Mouse (Mus musculus): ENCODE data around the gene Hyal1.

Gene Hyal1

DNA sequence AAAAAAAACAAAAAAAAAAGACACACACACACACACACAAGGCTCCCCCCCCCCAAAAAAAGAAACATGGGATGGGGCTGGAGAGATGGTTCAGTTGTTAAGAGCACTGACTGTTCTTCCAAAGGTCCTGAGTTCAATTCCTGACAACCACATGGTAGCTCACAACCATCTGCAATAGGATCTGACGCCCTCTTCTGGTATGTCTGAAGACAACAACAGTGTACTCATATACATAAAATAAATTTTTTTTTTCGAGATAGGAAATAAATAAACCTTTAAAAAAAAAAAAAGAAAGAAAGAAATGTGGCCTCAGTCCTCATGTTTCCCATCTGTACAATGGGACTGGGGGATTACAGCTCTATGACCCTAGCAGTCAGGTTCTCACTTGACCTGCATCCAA is 40.7 kb downstream of the Hyal1 start:
- DNase-seq (ENCODE audit: low spot score) = no peak

DNA sequence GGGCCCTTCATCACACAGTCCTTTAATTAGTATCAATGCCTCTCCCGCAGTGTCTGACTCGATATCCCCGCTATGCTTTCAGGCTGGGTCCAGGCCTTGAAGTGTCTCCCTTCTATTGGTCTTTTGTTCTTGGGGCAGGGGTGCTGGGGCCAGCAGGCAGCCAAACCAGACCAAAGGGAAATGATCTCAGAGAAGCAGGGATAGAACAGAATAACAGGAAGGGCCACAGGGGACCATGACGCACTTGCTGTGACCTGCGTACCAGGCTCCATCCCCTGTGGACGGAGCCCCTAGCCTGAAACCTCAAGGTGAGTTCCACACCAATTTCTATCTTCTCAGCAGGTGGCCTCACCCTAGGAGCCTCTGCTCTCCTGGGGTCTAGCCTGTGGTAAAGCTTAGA is 41.4 kb downstream of the Hyal1 start:
- no peak for DNase-seq (ENCODE audit: low spot score)

DNA sequence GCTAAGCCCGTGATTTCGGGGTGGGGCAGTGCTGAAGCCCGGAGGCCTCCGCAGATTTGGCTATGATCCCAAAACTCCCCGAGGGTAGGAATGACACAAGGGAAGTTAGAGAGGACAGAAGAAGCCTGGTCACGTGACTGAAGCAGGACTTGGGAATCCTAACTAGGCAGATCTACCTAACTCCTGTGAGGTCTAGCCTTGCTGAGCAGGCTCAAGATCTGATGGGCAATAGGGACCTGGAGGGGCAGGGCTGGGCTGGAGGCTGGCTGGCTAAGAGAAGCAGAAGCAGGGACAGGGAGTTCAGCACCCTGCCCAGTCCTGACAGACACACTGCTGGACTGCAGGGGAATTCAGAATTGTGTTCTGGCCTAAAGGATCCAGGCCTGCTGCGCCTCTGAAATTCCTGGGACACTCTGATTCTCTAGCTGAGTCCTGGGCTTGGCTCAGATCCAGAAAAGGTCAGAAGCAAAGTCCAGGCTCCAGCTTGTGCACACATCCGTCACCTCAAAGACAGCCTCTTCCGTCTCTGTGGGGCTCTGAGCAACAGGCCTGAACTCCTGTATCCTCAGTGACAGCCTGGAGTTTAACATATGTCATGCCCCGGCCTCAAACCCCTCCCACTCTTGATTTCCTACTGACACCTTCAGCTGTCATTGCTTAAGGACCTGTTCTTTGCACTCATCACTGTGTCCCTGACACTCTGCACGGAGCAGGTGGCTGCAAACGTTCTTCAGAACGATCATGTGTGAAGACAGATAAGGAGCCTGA is 42.2 kb downstream of the Hyal1 start:
- no peak for DNase-seq (ENCODE audit: low spot score)

DNA sequence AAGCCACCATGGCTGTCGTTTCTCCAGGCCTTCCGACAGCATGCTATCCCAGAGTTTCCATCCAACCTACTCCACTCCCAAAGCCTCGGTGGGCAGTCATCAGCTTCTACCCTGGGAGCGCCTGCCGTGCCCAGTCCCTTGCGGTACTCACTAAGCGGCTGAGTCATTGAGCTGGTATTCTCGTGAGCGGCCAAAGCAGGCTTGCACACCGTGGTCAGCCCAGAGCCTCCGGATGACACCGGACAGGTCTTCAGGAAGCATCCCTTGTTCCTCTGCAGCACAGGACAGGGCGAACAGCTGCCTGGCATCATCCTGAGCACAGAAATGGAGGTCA is 42.8 kb downstream of the Hyal1 start:
- DNase-seq (ENCODE audit: low spot score) = no peak

DNA sequence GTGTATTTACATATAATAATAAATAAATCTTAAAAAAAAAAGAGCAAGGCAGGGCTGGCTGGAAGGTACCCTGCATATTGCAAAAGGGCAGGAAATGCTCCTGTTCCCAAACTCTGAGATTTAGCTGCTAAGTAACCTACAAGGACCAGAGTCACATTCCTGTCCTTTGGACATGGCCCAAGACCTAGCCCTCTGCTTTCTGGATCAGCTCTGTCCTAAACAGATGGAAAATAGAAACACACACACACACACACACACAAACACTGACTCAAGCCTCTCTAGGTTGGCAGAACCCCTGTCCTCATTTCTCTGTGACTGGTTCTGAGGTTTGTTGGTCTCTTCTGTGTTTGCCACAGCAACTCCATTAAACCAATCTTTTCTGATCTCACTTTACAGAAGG is 44.2 kb downstream of the Hyal1 start:
- DNase-seq (ENCODE audit: low spot score) = no peak

DNA sequence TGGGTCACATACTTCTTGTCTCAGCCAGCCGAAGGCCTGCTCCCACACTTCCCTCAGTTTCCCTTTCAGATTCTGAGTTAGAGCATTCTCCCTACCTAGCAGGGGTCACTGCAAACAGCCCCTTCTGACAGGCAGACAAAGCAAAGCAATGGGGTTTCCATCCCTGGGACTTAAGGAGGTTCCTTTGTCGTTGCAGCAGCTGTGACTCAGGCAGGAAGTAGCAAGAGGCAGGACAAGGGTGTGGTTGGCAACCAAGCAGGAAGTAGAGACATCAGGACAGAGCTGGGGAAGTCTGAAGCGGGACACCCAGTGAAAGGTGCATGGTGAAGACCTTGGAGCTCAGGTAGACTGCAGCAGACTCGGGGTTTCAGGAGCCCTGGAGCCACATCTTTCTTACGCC is 47.8 kb downstream of the Hyal1 start:
- DNase-seq (ENCODE audit: low spot score) = no peak

DNA sequence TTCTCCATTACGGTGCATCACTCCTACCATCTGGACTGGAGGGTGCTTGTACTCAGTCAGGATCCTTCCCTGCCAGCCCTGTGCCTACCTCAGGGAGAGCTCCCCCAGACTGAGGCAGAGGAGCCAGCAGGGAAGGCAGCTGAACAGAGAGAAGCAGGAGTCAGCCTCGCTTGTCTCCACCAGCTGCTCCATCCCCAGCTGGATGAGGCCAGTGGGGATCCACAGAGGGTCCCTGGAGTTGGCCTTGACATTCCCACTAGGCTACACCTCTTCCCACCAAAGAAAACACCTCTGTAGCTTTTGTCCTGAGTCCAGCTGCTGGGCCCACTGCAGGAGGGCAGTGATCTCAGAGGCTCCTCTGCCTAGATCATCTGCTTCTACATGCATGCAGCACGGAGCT is 48.2 kb downstream of the Hyal1 start:
- no peak for DNase-seq (ENCODE audit: low spot score)

DNA sequence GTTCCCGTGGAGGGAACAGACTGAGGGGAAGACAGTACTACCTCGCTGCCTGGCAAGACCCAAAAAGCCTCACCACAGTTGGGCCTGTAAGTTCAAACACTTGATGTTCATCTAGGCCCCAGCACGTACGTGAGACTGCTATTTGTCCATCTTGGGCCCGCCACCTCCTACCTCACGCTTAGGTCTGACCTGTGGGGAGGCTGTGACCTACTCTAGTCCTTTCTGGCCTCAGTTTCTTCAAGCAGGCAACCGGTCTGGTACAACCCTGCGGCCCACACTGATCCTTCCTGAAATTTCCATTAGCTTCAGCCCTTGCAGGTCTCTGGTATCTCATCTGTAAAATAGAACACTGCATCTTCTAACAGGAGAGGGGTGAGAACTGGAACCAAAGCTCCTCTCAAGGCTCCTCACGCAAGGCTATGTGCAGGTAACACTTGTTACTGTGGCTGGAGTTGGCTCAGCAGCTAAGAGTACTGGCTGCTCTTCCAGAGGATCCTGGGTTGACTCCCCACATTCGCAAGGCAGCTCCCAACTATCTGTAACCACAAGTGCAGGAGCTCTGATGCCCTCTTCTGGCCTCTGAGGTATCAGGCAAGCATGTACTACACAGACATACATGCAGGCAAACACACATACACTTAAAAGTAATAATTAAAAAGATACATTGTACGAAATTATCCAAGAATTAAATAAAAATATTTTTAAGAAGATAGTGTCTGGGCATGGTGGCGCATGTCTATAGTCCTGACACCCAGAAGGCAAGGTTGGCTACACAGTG is 48.8 kb downstream of the Hyal1 start:
- no peak for DNase-seq (ENCODE audit: low spot score)

DNA sequence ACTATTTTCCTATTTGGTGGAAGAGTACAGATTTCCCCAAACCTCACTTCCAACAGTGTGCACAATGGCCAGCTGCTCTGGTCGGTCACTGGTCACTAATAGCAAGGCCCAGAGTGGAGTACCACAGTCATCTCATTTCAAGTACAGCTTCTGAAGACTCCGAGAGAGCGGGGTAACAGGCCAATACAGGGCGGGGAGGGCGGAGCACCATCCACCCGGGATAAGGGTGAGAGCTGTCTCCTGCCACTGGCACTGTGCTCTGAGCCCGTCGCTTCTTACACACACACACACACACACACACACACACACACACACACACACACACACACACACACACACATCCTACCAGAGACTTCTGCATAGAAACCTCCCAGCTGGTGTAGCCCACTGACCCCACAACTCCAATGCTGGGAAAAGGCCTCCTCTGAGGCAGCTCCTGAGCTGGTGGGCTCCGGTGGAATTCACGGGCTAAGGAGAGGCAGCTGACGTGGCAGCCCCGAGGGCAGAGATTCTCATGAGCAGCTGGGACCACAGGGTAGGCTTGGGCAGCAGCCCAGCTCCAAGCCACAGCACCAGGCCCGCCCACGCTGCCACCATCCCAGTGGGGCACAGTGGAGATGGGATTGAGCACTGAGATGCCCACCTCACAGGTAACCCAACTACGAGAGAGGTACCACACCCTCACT is 49.6 kb downstream of the Hyal1 start:
- no peak for DNase-seq (ENCODE audit: low spot score)

DNA sequence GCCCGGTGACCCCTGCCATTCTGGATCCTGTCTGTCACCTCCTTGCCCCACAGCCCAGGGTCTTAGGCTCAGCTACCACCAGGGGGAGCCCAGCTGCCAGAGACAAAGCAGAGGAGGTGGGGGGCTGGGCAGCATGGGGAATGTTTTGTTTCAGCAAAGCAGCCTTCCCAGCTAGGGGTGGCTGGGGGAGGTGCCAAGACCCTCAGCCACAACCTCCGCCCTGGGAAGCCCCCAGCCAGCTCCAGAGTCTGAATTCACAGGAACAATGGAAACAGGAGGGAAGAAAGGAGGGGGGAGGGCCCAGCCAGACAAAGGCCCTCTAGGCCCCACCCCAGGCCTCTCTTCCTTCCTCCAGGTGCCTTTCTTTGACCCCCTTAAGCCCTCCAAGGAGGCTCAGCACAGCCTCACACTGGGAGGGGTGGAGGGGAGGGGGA is 50.1 kb downstream of the Hyal1 start:
- DNase-seq (ENCODE audit: low spot score) = no peak

DNA sequence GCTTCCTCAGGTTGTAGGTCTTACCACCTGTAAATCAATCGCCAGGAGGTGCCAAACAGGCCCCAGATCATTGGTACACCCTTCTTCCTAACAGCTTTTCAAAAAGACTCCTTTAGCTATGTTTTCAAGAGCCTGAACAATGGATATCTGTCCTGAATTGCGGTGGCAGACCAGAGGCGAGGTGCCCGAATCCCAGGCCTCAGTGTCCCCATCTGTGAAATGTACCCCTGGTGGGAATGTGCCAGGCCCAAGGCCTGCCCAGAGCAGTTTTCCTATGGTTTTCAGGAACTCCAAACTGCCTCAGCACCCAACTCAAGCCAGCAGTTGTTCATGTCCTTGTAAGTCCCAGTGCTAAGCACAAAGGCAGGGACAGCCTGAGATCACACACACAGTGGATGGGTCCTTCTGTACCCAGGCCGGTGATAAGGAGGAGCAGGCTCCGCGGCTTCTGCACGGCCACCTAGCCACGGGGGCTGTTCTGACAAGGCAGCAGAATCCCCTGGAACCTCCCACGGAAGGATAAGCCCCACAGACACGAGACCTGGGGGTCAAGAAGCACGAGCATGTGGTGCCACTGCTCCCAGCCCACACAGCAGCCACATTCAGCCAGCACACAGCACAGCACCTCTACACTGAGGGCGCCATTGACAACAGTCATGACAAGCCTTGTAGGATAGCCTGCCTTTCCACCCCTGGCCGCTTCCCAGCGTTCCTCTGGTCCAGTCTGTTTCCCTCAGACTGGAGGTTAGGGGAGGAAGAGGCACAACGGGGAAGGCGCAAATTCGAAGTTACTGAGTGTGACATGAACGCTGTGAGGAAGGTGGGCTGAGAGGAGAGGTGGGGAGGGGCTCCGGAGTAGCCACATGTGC is 50.9 kb downstream of the Hyal1 start:
- no peak for DNase-seq (ENCODE audit: low spot score)

DNA sequence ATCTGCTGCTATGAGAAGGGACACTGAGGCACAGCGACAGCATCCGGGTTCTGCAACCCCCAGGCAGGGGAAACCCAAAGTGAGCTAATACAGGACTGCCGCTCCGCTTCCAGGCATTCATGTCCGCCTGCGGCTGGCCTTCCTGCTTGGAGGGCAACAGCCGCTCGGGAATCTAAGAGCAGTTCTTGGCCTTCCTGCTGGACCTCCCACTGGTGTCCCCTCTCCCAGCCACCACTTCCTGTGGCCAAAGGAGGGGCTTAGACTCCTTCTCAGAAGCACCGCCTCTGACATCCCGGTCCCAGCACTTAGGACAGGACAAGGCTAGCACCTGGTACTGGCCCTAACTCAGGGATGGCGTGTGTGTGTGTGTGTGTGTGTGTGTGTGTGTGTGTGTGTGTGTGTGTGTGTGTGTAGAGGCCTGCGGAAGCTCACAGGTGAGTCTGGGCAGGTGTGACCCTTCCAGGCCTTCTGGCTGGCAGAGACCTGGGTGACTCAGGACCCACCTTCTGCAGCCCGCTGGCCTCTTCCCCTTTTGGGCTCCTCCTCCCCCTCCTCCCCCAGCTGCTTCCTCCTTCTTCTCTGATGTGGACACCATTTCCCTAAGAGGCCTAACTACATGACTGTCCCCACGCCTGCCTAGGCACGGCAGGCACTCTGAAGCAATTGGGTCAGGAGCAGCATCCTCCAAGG is 52.1 kb downstream of the Hyal1 start:
- no peak for DNase-seq (ENCODE audit: low spot score)

DNA sequence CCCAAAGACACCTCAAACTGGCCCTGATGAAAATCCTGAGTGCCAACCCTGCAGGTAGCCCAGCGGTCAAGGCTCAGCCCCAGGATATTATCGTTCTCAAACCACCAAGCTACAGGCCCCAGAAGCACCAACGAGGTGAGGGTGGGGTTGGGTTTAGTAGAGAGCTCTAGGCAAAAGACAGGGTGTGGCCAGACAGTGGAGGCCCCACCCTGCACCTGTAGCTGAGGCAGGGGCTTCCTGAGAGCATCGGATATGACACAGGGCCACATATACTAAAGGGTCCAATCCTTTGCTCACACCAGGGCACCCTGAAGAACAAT is 52.6 kb downstream of the Hyal1 start:
- no peak for DNase-seq (ENCODE audit: low spot score)

DNA sequence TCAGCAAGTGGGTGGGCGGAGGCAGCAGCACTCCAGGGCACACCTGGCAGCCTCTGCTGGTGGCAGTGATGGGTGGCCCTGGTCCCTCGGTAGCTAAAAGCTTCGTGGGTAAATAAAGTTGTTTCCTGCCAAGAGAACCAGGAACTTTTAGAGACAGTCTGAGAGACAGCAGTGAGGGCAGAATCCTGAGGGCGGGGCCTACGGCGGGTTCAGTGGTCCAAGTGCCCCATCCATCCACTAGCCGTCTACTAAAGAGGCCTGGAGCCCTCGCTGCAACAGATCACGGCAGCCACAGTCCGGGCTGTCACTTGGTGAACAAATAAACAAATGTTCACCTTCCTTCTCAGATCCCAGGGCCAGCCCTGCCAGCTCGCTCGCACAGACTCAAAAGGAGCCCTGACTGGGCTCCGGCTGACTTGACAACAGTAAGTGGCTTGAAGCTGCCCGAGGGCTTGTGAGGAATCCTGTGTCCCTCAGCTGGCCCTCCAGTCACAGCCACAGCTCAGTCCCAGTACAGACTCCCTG is 53.2 kb downstream of the Hyal1 start:
- DNase-seq (ENCODE audit: low spot score) = no peak

DNA sequence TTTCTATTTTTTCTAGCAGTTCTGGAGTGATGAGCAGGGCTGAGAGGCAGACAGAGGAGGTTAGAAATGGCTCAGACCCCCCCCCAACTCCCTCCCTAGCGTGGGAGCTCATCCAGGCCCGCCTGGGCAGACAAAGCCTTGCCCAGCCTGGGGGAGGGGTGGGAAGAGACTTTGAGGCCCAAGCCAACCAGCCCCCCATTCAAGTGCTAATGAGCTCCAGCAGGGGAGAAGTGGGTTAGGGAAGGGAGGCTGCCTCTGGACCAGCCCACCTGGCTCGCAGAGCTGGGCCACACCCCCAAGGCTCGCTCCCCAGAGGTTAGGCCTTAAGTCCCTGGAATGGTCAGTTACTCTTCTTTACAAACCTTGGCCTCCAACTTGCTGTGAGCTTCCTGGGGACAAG is 53.8 kb downstream of the Hyal1 start:
- no peak for DNase-seq (ENCODE audit: low spot score)
